Mouse (Mus musculus) myocyte (in vitro differentiated cells): ENCODE results near the gene Dlgap1. TPM values are rescaled to one million over a fixed set of nuclear protein-coding genes. Genes with fewer than 3 reads are reported as not detected.

Source experiments
- H3K27me3 ChIP-seq: one replicate; pipeline ENCODE4 v1.6.1; 2011; ENCODE audit not compliant: control insufficient read depth, insufficient read depth, insufficient read length
- H3K36me3 ChIP-seq: one replicate; pipeline ENCODE4 v1.6.1; 2011; ENCODE audit not compliant: control insufficient read depth, insufficient read depth
- H3K4me2 ChIP-seq: one replicate; pipeline ENCODE4 v1.6.1; 2011; ENCODE audit warnings: low read depth, control low read depth
- H3K4me3 ChIP-seq: one replicate; pipeline ENCODE4 v1.5.1; 2011; ENCODE audit warnings: mild to moderate bottlenecking, control low read depth, moderate library complexity
- H3K79me2 ChIP-seq: one replicate; pipeline ENCODE4 v1.6.1; 2011; ENCODE audit not compliant: control insufficient read depth, insufficient read depth
- H3ac ChIP-seq: one replicate; pipeline ENCODE4 v1.6.1; 2011; ENCODE audit not compliant: control insufficient read depth, insufficient read length
- CEBPB ChIP-seq: IDR thresholded peaks from 2 replicates; pipeline ENCODE4 v1.6.1; 2011; ENCODE audit warnings: mild to moderate bottlenecking, moderate library complexity; ENCODE audit not compliant: poor library complexity, insufficient read depth, severe bottlenecking
- E2F4 ChIP-seq: IDR thresholded peaks from one replicate; pipeline ENCODE4 v1.6.1; 2011; ENCODE audit warnings: mild to moderate bottlenecking, control low read depth, moderate library complexity; ENCODE audit not compliant: insufficient read depth
- MAX ChIP-seq: IDR thresholded peaks from one replicate; pipeline ENCODE4 v1.6.1; 2011; ENCODE audit warnings: low read depth, mild to moderate bottlenecking, control low read depth
- MYOD1 ChIP-seq, 3 experiments: IDR thresholded peaks; one replicate each; pipeline ENCODE4 v1.6.1; 2011; ENCODE audit warnings: control low read depth in 2 of 3, low read depth in 2 of 3, mild to moderate bottlenecking in 2 of 3, moderate library complexity in 1 of 3; ENCODE audit not compliant: insufficient read length in 2 of 3, control insufficient read depth in 1 of 3
- MYOG ChIP-seq, 3 experiments: IDR thresholded peaks; one replicate each; pipeline ENCODE4 v1.6.1; 2011; ENCODE audit warnings: control low read depth in 2 of 3, low read depth in 2 of 3, mild to moderate bottlenecking in 2 of 3; ENCODE audit not compliant: insufficient read length in 2 of 3, control insufficient read depth in 1 of 3, insufficient read depth in 1 of 3
- POLR2A ChIP-seq: IDR thresholded peaks from one replicate; pipeline ENCODE4 v1.6.1; 2011; ENCODE audit warnings: low read depth, mild to moderate bottlenecking, control low read depth, moderate library complexity; ENCODE audit not compliant: insufficient read length
- POLR2AphosphoS2 ChIP-seq: IDR thresholded peaks from one replicate; pipeline ENCODE4 v1.6.1; 2011; ENCODE audit warnings: low read depth, control low read depth; ENCODE audit not compliant: insufficient read length
- REST ChIP-seq: IDR thresholded peaks from one replicate; pipeline ENCODE4 v1.6.1; 2011; ENCODE audit warnings: mild to moderate bottlenecking, control low read depth, moderate library complexity; ENCODE audit not compliant: insufficient read depth, insufficient read length
- SRF ChIP-seq: IDR thresholded peaks from one replicate; pipeline ENCODE4 v1.6.1; 2011; ENCODE audit warnings: low read depth; ENCODE audit not compliant: control insufficient read depth, insufficient read length
- TCF12 ChIP-seq: IDR thresholded peaks from one replicate; pipeline ENCODE4 v1.6.1; 2011; ENCODE audit warnings: mild to moderate bottlenecking, control low read depth; ENCODE audit not compliant: poor library complexity, insufficient read depth, severe bottlenecking
- TCF3 ChIP-seq: IDR thresholded peaks from one replicate; pipeline ENCODE4 v1.6.1; 2011; ENCODE audit warnings: low read depth, control low read depth; ENCODE audit not compliant: insufficient read length
- USF1 ChIP-seq: IDR thresholded peaks from one replicate; pipeline ENCODE4 v1.6.1; 2011; ENCODE audit warnings: low read depth, mild to moderate bottlenecking, control low read depth, moderate library complexity
- polyA plus RNA-seq: library from polyadenylated mRNA; unstranded; fragments of >200 nt; fragmentation: generic; extraction: Trizol; gene quantifications from one replicate; pipeline ENCODE4 v1.2.1, GENCODE M21; 2012; ENCODE audit warnings: missing spikeins

Dlgap1 gene
- polyA plus RNA-seq, 1 experiment: 0.31 TPM

DNA sequence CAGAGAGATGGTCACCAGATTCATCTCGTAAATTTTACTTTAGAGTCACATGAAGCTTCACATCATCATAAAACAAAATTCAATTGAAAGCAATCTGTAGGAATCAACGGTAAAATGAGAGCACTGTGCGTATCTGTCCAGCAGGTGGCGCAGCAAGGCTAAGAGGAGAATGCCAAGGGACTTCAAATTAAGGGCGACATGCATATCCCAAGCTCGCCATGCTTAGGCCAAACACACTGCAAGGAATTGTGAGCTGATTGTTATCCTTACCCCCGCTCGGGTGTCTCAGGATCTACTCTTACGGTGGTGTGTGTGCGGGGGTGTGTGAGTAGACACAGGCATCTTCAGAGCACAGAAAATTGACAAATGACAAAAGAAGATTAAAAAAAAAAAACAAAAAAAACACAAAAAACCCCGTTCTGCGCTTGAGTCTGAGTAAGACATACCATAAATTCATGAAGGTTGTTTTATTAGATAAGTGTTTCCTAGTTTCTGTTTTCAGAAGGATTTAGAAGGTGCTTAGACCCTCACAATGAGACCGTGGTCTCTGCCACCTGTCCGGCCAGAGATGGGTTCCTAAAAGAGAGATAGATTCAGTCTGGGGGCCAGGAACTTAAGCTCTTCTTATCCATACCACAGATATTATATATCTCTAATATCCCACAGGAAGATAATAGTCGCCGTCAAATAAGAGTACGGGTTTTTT lies 461.0 kb downstream of the Dlgap1 start:
- Histone ChIP-seq H3K4me3 (no peak overlapping the region), H3K36me3 (no peaks in the 10 kb centered on the region), H3K4me2 (peak overlapping the region; percentile 58), H3ac (no peak overlapping the region), H3K79me2 (no peaks in the 10 kb centered on the region), H3K27me3 (no peaks in the 10 kb centered on the region)
- TF ChIP-seq SRF (no peak), MYOG (IDR thresholded peaks at IDR 0.05; ENCODE audit: control insufficient read depth in 1 of 3, insufficient read depth in 1 of 3, insufficient read length in 2 of 3, low read depth in 2 of 3) (no peak), REST (no peak), CEBPB (no peak), MYOD1 (IDR thresholded peaks at IDR 0.05; ENCODE audit: control insufficient read depth in 1 of 3, insufficient read length in 2 of 3, low read depth in 2 of 3) (no peak), MAX (no peak), POLR2AphosphoS2 (no peak), POLR2A (no peak)

DNA sequence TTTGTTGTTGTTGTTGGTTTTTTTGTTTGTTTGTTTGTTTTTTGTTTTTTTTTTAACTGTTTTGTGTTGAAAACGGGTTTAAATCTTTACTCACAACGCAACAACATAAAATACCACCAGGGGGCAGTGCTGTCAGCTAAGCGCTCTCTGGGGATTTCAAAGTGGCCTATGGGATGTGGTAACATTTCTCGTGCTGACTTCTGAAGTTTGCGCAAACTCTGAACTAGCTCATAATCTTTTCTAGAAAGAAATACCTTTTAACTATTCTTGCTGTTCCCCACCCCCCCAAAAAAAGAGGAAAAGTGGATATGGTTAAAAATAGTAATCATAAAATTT lies 461.5 kb downstream of the Dlgap1 start:
- Histone ChIP-seq H3K36me3 (no peaks in the 10 kb centered on the region), H3K4me3 (no peak overlapping the region), H3K79me2 (no peaks in the 10 kb centered on the region), H3K27me3 (no peaks in the 10 kb centered on the region), H3ac (no peak overlapping the region), H3K4me2 (no peak overlapping the region)
- no peak for TF ChIP-seq MYOD1 (IDR thresholded peaks at IDR 0.05; ENCODE audit: control insufficient read depth in 1 of 3, insufficient read length in 2 of 3, low read depth in 2 of 3)
- no peak for TF ChIP-seq REST
- no peak for TF ChIP-seq POLR2AphosphoS2
- no peak for TF ChIP-seq TCF3
- TF ChIP-seq TCF12: no peak
- TF ChIP-seq SRF: no peak
- no peak for TF ChIP-seq MAX
- TF ChIP-seq CEBPB: no peak
- TF ChIP-seq MYOG (IDR thresholded peaks at IDR 0.05; ENCODE audit: control insufficient read depth in 1 of 3, insufficient read depth in 1 of 3, insufficient read length in 2 of 3, low read depth in 2 of 3): no peak
- TF ChIP-seq E2F4: no peak
- TF ChIP-seq POLR2A: no peak
- no peak for TF ChIP-seq USF1

DNA sequence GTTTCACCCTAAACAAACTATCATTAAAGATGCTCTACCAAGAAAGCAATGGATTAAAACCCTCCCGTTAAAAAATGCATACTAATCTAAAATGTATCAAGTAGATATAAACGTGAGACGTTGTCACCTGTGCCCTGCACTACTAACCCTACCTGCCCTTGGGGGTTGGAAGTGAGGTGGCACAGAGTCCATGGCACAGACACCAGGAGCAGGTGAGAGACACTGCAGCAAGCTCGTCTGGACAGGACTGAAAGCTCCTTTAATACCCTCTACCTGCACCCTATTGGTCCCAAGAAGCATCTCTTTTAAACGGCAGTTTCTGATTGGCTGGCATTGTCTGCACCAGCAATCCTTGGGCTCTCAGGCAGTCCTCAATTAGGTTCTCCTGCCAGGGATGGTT lies 464.0 kb downstream of the Dlgap1 start:
- no peaks in the 10 kb centered on the region for H3K27me3 ChIP-seq
- no peak overlapping the region for H3K4me3 ChIP-seq
- H3K4me2 ChIP-seq: no peak overlapping the region
- no peak for TF ChIP-seq POLR2A
- no peak for TF ChIP-seq USF1
- TF ChIP-seq MYOD1 (IDR thresholded peaks at IDR 0.05; ENCODE audit: control insufficient read depth in 1 of 3, insufficient read length in 2 of 3, low read depth in 2 of 3): no peak
- no peak for TF ChIP-seq E2F4
- no peak for TF ChIP-seq MYOG (IDR thresholded peaks at IDR 0.05; ENCODE audit: control insufficient read depth in 1 of 3, insufficient read depth in 1 of 3, insufficient read length in 2 of 3, low read depth in 2 of 3)
- TF ChIP-seq SRF: no peak
- TF ChIP-seq MAX: no peak
- TF ChIP-seq TCF12: no peak
- TF ChIP-seq CEBPB: no peak
- no peak for TF ChIP-seq POLR2AphosphoS2
- no peak for TF ChIP-seq REST
- TF ChIP-seq TCF3: no peak
- no peaks in the 10 kb centered on the region for H3K79me2 ChIP-seq
- H3ac ChIP-seq: no peak overlapping the region
- no peaks in the 10 kb centered on the region for H3K36me3 ChIP-seq

DNA sequence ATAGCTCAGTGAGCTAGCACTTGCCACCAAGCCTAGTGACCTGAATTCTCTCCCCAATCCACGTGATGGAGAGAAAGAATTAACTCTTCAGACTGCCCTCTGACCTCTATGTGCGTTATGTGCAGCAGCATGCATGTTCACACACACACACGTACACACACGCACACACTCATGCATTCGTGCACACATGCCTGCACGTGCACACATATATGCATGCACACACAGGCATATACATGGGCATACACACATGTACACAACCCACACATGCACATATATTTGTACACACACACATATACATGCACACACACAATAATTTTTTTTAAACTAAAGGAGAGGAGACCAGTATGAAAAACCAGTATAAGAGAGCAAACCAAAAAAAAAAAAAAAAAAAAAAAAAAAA lies 465.7 kb downstream of the Dlgap1 start:
- Histone ChIP-seq H3K4me3 (no peak overlapping the region), H3K79me2 (no peaks in the 10 kb centered on the region)
- no peak for TF ChIP-seq POLR2AphosphoS2
- TF ChIP-seq SRF: no peak
- TF ChIP-seq MAX: no peak
- no peak for TF ChIP-seq TCF3
- TF ChIP-seq REST: no peak
- TF ChIP-seq TCF12: no peak
- TF ChIP-seq CEBPB: no peak
- no peak for TF ChIP-seq MYOG (IDR thresholded peaks at IDR 0.05; ENCODE audit: control insufficient read depth in 1 of 3, insufficient read depth in 1 of 3, insufficient read length in 2 of 3, low read depth in 2 of 3)
- TF ChIP-seq USF1: no peak
- no peak for TF ChIP-seq POLR2A
- no peak for TF ChIP-seq E2F4
- TF ChIP-seq MYOD1 (IDR thresholded peaks at IDR 0.05; ENCODE audit: control insufficient read depth in 1 of 3, insufficient read length in 2 of 3, low read depth in 2 of 3): no peak

More for the DNA sequence above, 465.7 kb downstream of the Dlgap1 start:
- Histone ChIP-seq H3K36me3 (no peaks in the 10 kb centered on the region), H3ac (no peak overlapping the region), H3K4me2 (no peak overlapping the region), H3K27me3 (no peaks in the 10 kb centered on the region)
